Mouse (Mus musculus) forebrain, embryonic 10.5 days (tissue): ENCODE results near the gene Adh5. TPM values are rescaled to one million over a fixed set of nuclear protein-coding genes. Genes with fewer than 3 reads are reported as not detected.

Experiments
- DNase-seq: peaks from one replicate; pipeline ENCODE4 v3.0.0-alpha.2; 2017; ENCODE audit warnings: low spot score; ENCODE audit errors: extremely low spot score
- H3K27ac ChIP-seq: fragments of 300-500 bp; sonication (generic); 2 replicates; pipeline ENCODE4 v1.5.1; 2016; ENCODE audit warnings: mild to moderate bottlenecking
- H3K27me3 ChIP-seq: fragments of 300-500 bp; sonication (generic); 2 replicates; pipeline ENCODE4 v1.6.1; 2016; ENCODE audit warnings: mild to moderate bottlenecking; ENCODE audit not compliant: poor library complexity, severe bottlenecking
- H3K36me3 ChIP-seq: fragments of 300-500 bp; sonication (generic); replicated peaks from 2 replicates; pipeline ENCODE4 v1.6.1; 2016; ENCODE audit warnings: mild to moderate bottlenecking, moderate library complexity
- H3K4me1 ChIP-seq: fragments of 300-500 bp; sonication (generic); 2 replicates; pipeline ENCODE4 v1.6.1; 2016
- H3K4me3 ChIP-seq: fragments of 300-500 bp; sonication (generic); 2 replicates; pipeline ENCODE4 v1.5.1; 2016; ENCODE audit warnings: mild to moderate bottlenecking, moderate library complexity
- H3K9me3 ChIP-seq: fragments of 300-500 bp; sonication (generic); 2 replicates; pipeline ENCODE4 v1.6.1; 2016; ENCODE audit warnings: mild to moderate bottlenecking, moderate library complexity
- WGBS: fragments of 180-500 bp; shearing (Covaris S2); methylation state at CpG from one replicate; pipeline ENCODE4 v1.1.7; 2016; 5-methylcytosine and 5-hydroxymethylcytosine counted together
- polyA plus RNA-seq: library from polyadenylated mRNA; unstranded; fragments of >200 nt; fragmentation: Nextera tagmentation; extraction: Ambion mirVana; gene quantifications from 2 replicates; pipeline ENCODE4 v1.2.1, GENCODE M21; 2016

Gene Adh5
- polyA plus RNA-seq, 1 experiment from 2014 or later, result 281 TPM

- H3K9me3 ChIP-seq, result no peaks in the 10 kb centered on the region
- H3K4me3 ChIP-seq, result no peak overlapping the region
- DNase-seq, result no peak
- no peaks in the 10 kb centered on the region for H3K27me3 ChIP-seq
- peaks cover 12% of the 10 kb centered on the region for H3K4me1 ChIP-seq
- H3K36me3 ChIP-seq, result no peaks in the 10 kb centered on the region
- 90% methylated on average over 11 of the region's 11 CpGs for WGBS
- no peak overlapping the region for H3K27ac ChIP-seq
These were observed 52.6 kb downstream of the Adh5 start for GRCm38 (mm10) chr3:138495166-138496145.

DNA sequence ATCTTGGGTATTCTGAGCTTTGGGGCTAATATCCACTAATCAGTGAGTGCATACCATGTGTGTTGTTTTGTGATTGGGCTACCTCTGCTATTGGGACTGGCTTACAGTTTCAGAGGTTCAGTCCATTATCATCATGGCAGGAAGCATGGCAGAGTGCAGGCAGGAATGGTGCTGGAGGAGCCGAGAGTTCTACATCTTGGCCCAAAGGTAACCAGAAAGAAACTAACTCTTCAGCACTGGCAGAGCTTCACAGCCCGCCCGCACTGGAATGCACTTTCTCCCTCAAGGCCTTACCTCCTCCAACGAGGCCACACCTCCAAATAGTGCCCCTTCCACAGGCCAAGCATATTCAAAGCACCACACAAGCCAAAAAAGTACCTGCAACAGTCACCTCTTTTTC is 55.8 kb downstream of the Adh5 start:
- no peaks in the 10 kb centered on the region for H3K36me3 ChIP-seq
- H3K9me3 ChIP-seq, result no peaks in the 10 kb centered on the region
- H3K27me3 ChIP-seq, result no peaks in the 10 kb centered on the region
- H3K4me3 ChIP-seq, result no peak overlapping the region
- H3K27ac ChIP-seq, result no peak overlapping the region
- H3K4me1 ChIP-seq, result peaks cover 20% of the 10 kb centered on the region
- 63% methylated on average over 4 of the region's 4 CpGs for WGBS
- no peak for DNase-seq

GRCm38 (mm10) chr3:138499854-138500740 is 57.2 kb downstream of the Adh5 start:
- 61% methylated on average over 15 of the region's 15 CpGs for WGBS
- no peak for DNase-seq
- H3K36me3 ChIP-seq, result no peaks in the 10 kb centered on the region
- no peaks in the 10 kb centered on the region for H3K9me3 ChIP-seq
- no peaks in the 10 kb centered on the region for H3K27me3 ChIP-seq
- H3K4me1 ChIP-seq, result peaks cover 20% of the 10 kb centered on the region
- no peak overlapping the region for H3K4me3 ChIP-seq
- H3K27ac ChIP-seq, result no peak overlapping the region

- DNase-seq, result no peak
- Histone ChIP-seq H3K4me3 (no peak overlapping the region), H3K27me3 (no peaks in the 10 kb centered on the region), H3K9me3 (no peaks in the 10 kb centered on the region), H3K27ac (no peak overlapping the region), H3K36me3 (no peaks in the 10 kb centered on the region), H3K4me1 (peaks cover 23% of the 10 kb centered on the region)
- WGBS, result 91% methylated on average over 11 of the region's 11 CpGs
These were observed 60.9 kb downstream of the Adh5 start for GRCm38 (mm10) chr3:138503754-138504153.

Other genes with a start within 250 kb of the Adh5 start
- not detected in 2 replicates for gene 4930579F01Rik, start 249.3 kb upstream of the Adh5 start, polyA plus RNA-seq
- not detected in 2 replicates for gene Adh7, start 225.3 kb upstream of the Adh5 start, polyA plus RNA-seq
- 0.17 TPM in 1 of 2 replicates, not detected in the other for gene Adh1, start 182.1 kb upstream of the Adh5 start, polyA plus RNA-seq
- not detected in 2 replicates for gene Adh6a, start 129.8 kb upstream of the Adh5 start, polyA plus RNA-seq
- 0.77 and 0.83 TPM in 2 replicates for gene Adh6b, start 101.3 kb upstream of the Adh5 start, polyA plus RNA-seq
- not detected in 2 replicates for gene Adh4, start 27.6 kb upstream of the Adh5 start, polyA plus RNA-seq
- gene Metap1, start 46.4 kb downstream of the Adh5 start, polyA plus RNA-seq, result 45.2 and 45.9 TPM in 2 replicates
- 546 and 574 TPM in 2 replicates for gene Eif4e, start 83.1 kb downstream of the Adh5 start, polyA plus RNA-seq